Mouse (Mus musculus) heart, adult 2 months (tissue): ENCODE results near the gene Ppp1r11.

Experiments used
- CTCF ChIP-seq: fragments of 200-600 bp; IDR thresholded peaks from 2 replicates; pipeline ENCODE4 v1.8.1; 2022; ENCODE audit warnings: antibody characterized with exemption, mild to moderate bottlenecking, moderate library complexity
- POLR2A ChIP-seq: fragments of 200-500 bp; IDR thresholded peaks from 2 replicates; pipeline ENCODE4 v1.6.1; 2011; ENCODE audit warnings: mild to moderate bottlenecking, low read depth, low read length, control low read depth; ENCODE audit not compliant: insufficient read depth

GRCm38 (mm10) chr17:36942391-36942790 is 9.2 kb downstream of the Ppp1r11 start:
- TF ChIP-seq CTCF (no peak), POLR2A (no peak)
